ENCODE assay signal across 8 mouse cellular contexts in the genomic region with DNA sequence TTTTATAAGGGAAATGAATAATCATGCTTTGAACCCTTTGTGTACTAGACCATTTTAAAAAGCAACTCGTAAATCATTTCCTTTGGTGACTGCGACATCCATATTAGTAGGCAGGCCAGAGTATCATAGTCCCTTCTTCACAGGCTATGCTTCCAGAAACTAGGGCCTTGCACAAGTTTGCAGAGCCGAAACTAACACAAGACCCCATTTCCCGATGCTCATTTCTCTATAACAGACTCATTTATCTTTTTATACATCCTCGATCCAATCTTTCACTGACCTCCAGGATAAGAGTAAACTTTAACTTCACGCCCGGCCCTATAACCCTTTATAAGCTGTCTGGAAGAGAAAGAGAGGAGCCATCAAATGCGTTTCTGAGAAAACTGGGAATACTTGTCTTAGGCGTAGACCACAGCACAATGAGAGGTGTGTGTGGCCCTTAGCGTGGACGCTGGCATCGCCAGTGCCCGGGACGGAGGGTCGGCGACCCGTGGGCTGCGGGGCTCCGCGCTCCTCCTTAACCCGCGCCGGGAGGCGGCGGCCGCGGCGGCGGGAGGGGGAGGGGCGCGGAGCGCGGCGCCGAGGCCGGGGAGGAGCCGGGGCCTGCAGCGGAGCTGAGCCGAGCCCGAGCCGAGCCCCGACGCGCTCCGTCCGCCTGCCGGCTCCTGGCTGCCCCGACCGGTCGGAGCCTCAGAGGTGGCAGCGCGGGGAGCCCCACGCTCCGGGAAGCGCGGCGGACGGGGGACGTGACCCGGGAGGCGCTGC. TPM values are rescaled to one million over a fixed set of nuclear protein-coding genes. Genes with fewer than 3 reads are reported as not detected.
A peak's percentile ranks its signal among the peaks of the same experiment; 100 is the strongest.
DNase-seq lines count a peak whose midpoint lies in the region; ATAC-seq and TF ChIP-seq lines count a peak whose summit lies in the region.

A gene (plus strand): TSS at position 609 of the 765 bp plus-strand sequence.

- peak within 1 kb of the TSS; percentile 82 for H3K4me3 ChIP-seq in embryonic facial prominence, embryonic 12.5 days
- peak within 1 kb of the TSS; percentile 95 for H3K4me3 ChIP-seq in heart, adult 2 months
- peak within 1 kb of the TSS; percentile 91 for H3K4me3 ChIP-seq in limb, embryonic 14.5 days (replicated peaks; ENCODE audit: low read length)
- peak within 1 kb of the TSS; percentile 95 for H3K4me3 ChIP-seq in midbrain, embryonic 14.5 days (replicated peaks; ENCODE audit: low read depth, low read length)

- H3K9ac ChIP-seq in embryonic facial prominence, embryonic 12.5 days: peak within 1 kb of the TSS; percentile 92
- peak within 1 kb of the TSS; percentile 95 for H3K9ac ChIP-seq in heart, adult 2 months (ENCODE audit: low read depth, low read length)
- H3K9ac ChIP-seq in limb, embryonic 14.5 days (ENCODE audit: low read depth, low read length, severe bottlenecking): peak within 1 kb of the TSS; percentile 96
- peak within 1 kb of the TSS; percentile 96 for H3K9ac ChIP-seq in midbrain, embryonic 14.5 days (replicated peaks; ENCODE audit: low read length)

- 0 out of 2 replicates have a peak, but pooled peaks cover 2% of the 10 kb centered on the region for H3K36me3 ChIP-seq in embryonic facial prominence, embryonic 12.5 days
- H3K36me3 ChIP-seq in heart, adult 2 months (ENCODE audit: control insufficient read depth, insufficient read depth, low read length): no peaks in the 10 kb centered on the region
- no peaks in the 10 kb centered on the region for H3K36me3 ChIP-seq in limb, embryonic 14.5 days (ENCODE audit: control insufficient read depth, insufficient read depth, low read length)
- H3K36me3 ChIP-seq in midbrain, embryonic 14.5 days (ENCODE audit: control insufficient read depth, insufficient read depth, low read length): no peaks in the 10 kb centered on the region

- H3K4me1 ChIP-seq in embryonic facial prominence, embryonic 12.5 days: peaks cover 15% of the 10 kb centered on the region
- H3K4me1 ChIP-seq in heart, adult 2 months (ENCODE audit: control insufficient read depth, insufficient read depth, low read length): peaks cover 15% of the 10 kb centered on the region
- peaks cover 17% of the 10 kb centered on the region for H3K4me1 ChIP-seq in limb, embryonic 14.5 days (ENCODE audit: control insufficient read depth, insufficient read depth, low read length)
- H3K4me1 ChIP-seq in midbrain, embryonic 14.5 days (ENCODE audit: control insufficient read depth, insufficient read depth, low read length): peaks cover 24% of the 10 kb centered on the region

- H3K9me3 ChIP-seq in embryonic facial prominence, embryonic 12.5 days: no peaks in the 10 kb centered on the region
- H3K9me3 ChIP-seq in limb, embryonic 14.5 days (ENCODE audit: control insufficient read depth, low read length): no peaks in the 10 kb centered on the region
- H3K9me3 ChIP-seq in midbrain, embryonic 14.5 days (ENCODE audit: control insufficient read depth, low read length): no peaks in the 10 kb centered on the region

- peak; percentile 35; the same call in 1 of the 2 replicates for TF ChIP-seq POLR2A in heart, adult 2 months (IDR thresholded peaks at IDR 0.05; ENCODE audit: insufficient read depth, low read depth, low read length)
- 0 out of 2 replicates have a peak, but pooled peaks have one; percentile 34 for TF ChIP-seq POLR2A in limb, embryonic 14.5 days (IDR thresholded peaks at IDR 0.05; ENCODE audit: borderline replicate concordance, extremely low read depth, insufficient read depth, insufficient read length)

- peak; percentile 91 for ATAC-seq in embryonic facial prominence, embryonic 12.5 days (ENCODE audit: insufficient number of reproducible peaks, insufficient read depth, low FRiP score, low TSS enrichment)
- ATAC-seq in limb, embryonic 14.5 days (ENCODE audit: low FRiP score, low read depth): peak; percentile 92
- peak; percentile 83 for ATAC-seq in midbrain, embryonic 14.5 days (ENCODE audit: low FRiP score, low TSS enrichment)

- no peaks in the 10 kb centered on the region for H3K27me3 ChIP-seq in embryonic facial prominence, embryonic 12.5 days
- H3K27me3 ChIP-seq in heart, adult 2 months (ENCODE audit: control insufficient read depth, insufficient read depth, low read length): no peaks in the 10 kb centered on the region
- no peaks in the 10 kb centered on the region for H3K27me3 ChIP-seq in limb, embryonic 14.5 days (ENCODE audit: control insufficient read depth, insufficient read depth, low read length)
- no peaks in the 10 kb centered on the region for H3K27me3 ChIP-seq in midbrain, embryonic 14.5 days (ENCODE audit: control insufficient read depth, insufficient read depth, low read length)

- intact Hi-C loops in heart, adult 2 months (cut with DNase I): loop anchor here (1.0 kb wide), 1 partner anchor 8 kb away; no protein-coding TSS in a partner anchor

- DNase-seq in urinary bladder, adult 18-20 months (ENCODE audit: low spot score in 2 of 2): peak; percentile 61 to 82
- no peak for DNase-seq in urinary bladder, postnatal 10 days (ENCODE audit: low spot score)
- peak; percentile 88 to 90 for DNase-seq in heart, adult 2 months
- peak; percentile 86 for DNase-seq in kidney, adult 18-20 months
- peak; percentile 48 for DNase-seq in limb, embryonic 14.5 days (ENCODE audit: low spot score)
- DNase-seq in midbrain, embryonic 14.5 days: peak; percentile 82
- DNase-seq in spleen, postnatal 14 days (ENCODE audit: low spot score in 2 of 2): peak; percentile 55 to 66

- H3K27ac ChIP-seq in embryonic facial prominence, embryonic 12.5 days: peak within 1 kb of the TSS; percentile 69
- peak within 1 kb of the TSS; percentile 90 for H3K27ac ChIP-seq in heart, adult 2 months
- H3K27ac ChIP-seq in limb, embryonic 14.5 days (replicated peaks; ENCODE audit: low read depth, low read length): peak within 1 kb of the TSS; percentile 59
- H3K27ac ChIP-seq in midbrain, embryonic 14.5 days (replicated peaks; ENCODE audit: low read depth, low read length): peak within 1 kb of the TSS; percentile 52

- H3K79me2 ChIP-seq in heart, adult 2 months (replicated peaks; ENCODE audit: control insufficient read depth, insufficient read depth, low read length): peaks cover 3% of the 10 kb centered on the region; the same call in 1 of the 2 replicates

- 2% methylated on average over 42 of the region's 61 CpGs for WGBS in embryonic facial prominence, embryonic 12.5 days
- under 1% methylated on average over 59 of the region's 61 CpGs for WGBS in heart, adult 2 months
- WGBS in limb, embryonic 14.5 days: 2% methylated on average over 31 of the region's 61 CpGs
- WGBS in midbrain, embryonic 14.5 days: 3% methylated on average over 50 of the region's 61 CpGs

- no peak for TF ChIP-seq EP300 in heart, adult 2 months (IDR thresholded peaks at IDR 0.05; ENCODE audit: insufficient read depth, low read depth, low read length)

- no peak for TF ChIP-seq CTCF in heart, adult 2 months (IDR thresholded peaks at IDR 0.05)

- H3K4me2 ChIP-seq in embryonic facial prominence, embryonic 12.5 days (replicated peaks): peak within 1 kb of the TSS; percentile 86
- H3K4me2 ChIP-seq in limb, embryonic 14.5 days (replicated peaks; ENCODE audit: low read depth, low read length, severe bottlenecking): peak within 1 kb of the TSS; percentile 82
- peak within 1 kb of the TSS; percentile 66 for H3K4me2 ChIP-seq in midbrain, embryonic 14.5 days (ENCODE audit: low read length)

RNA-seq across cellular contexts. Expression of the gene that starts here (rescaled TPM):
- polyA plus RNA-seq in embryonic facial prominence, embryonic 12.5 days (2016; fragmentation: Nextera tagmentation; extraction: Ambion mirVana): 6.7 TPM in 2 replicates
- 10 to 100 TPM; 35.2 to 36.3 TPM for total RNA-seq in heart, adult 2 months (2021)
- 19.8 and 20.7 TPM in 2 replicates for polyA plus RNA-seq in heart, adult 2 months (2012; rRNA removed)
- 13.4 and 15.1 TPM in 2 replicates for polyA plus RNA-seq in limb, embryonic 14.5 days (2012; rRNA removed)
- polyA plus RNA-seq in limb, embryonic 14.5 days (2014; fragmentation: Nextera tagmentation; extraction: Ambion mirVana): 9.3 and 11.8 TPM in 2 replicates
- 9.0 and 10.1 TPM in 2 replicates for polyA plus RNA-seq in midbrain, embryonic 14.5 days (2014; fragmentation: Nextera tagmentation; extraction: Ambion mirVana)
